Mouse (Mus musculus) central nervous system, embryonic 14 days (tissue): ENCODE measurements around the gene Rrp9. TPM values are rescaled to one million over a fixed set of nuclear protein-coding genes. Genes with fewer than 3 reads are reported as not detected.

Source experiments
- polyA plus RNA-seq: library from polyadenylated mRNA; depleted of rRNA; stranded (reverse); fragments of >200 nt; gene quantifications from 2 replicates; pipeline ENCODE4 v1.2.3, GENCODE M21; 2012; rRNA removed

Rrp9 gene
- polyA plus RNA-seq = 44.2 and 44.7 TPM in 2 replicates

DNA sequence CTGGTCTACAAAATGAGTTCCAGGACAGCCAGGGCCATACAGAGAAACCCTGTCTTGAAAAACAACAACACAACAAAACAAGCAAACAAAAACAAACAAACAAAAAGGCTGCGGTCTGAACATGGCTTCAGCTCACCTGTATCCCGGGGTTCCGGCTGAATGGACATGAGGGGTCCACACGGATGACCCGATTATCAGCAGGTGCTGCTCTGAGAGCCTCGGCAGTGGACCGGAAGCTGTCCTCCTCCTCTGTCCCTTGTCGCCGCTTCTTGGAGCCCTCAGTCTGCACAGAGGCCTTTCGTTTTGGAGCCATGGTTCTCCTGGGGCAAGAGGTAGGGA, at the start of gene Rrp9:
Gene Rrp9 (plus strand): TSS at position 301 of the 339 bp plus-strand sequence.

DNA sequence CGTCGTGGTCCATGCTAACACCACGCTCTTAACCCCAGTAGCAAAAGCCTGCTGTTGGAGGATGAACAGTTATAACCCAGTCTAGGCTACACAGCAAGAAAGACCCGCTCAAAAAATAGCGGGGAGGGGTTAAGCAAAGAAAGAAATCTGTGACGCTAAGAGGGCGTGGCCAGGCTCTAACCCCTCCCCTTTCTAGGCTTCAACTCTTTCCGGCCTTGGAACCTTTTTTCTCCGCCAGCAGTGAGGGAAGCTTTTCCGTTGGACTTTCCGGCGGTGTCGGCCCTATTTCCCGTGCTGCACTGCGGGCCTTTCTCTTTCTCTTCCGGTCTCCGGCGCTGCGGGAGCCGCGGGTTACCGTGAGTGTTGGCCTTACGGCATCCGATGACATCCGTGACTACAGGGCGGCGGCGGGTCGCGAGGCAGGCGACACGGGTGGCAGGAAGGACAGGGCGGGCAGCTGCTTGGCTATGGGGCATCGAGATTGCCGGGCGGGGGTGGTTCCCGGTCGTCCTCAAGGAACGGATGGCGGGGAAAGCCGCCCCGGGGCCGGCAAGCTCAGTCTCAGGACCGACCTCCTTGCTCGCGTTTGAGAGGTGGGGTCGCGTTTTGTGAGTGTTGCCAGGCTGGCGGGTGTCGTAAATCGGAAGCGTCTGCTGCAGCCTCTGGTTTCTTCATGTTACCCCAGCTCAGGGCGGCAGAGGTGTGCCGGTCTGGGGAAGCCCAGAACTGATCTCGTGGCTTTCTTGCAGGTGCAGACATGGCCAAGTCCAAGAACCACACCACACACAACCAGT, 46.3 kb upstream of the Rrp9 start, which contains the start of gene Rpl29:
Gene Rpl29 (plus strand): TSS at position 234 of the 794 bp plus-strand sequence.

DNA sequence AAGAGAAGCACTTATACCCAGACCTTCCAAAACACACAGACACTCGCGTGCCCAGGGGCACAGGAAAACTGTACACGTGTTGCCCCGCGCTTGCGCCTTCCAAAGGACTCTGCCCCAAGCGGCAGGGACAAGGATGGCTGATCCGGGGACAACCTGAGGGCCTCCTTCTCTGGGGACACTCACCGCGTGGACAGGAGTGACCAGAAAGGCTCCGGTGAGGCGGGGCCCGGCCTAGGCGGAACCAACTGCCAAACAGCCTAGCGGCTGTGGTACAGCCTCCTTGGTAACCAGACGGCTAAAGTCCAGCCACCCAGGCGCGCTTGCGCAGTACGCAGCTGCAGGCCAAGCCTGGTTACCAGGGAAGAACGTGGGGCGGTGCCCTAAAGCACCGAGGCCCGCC, 28.4 kb upstream of the Rrp9 start, which contains the start of the genes Abhd14b and Abhd14a:
Gene Abhd14b (plus strand): TSS at position 112 of the 400 bp plus-strand sequence.
Gene Abhd14a (minus strand): TSS at position 331 of the 400 bp plus-strand sequence.

DNA sequence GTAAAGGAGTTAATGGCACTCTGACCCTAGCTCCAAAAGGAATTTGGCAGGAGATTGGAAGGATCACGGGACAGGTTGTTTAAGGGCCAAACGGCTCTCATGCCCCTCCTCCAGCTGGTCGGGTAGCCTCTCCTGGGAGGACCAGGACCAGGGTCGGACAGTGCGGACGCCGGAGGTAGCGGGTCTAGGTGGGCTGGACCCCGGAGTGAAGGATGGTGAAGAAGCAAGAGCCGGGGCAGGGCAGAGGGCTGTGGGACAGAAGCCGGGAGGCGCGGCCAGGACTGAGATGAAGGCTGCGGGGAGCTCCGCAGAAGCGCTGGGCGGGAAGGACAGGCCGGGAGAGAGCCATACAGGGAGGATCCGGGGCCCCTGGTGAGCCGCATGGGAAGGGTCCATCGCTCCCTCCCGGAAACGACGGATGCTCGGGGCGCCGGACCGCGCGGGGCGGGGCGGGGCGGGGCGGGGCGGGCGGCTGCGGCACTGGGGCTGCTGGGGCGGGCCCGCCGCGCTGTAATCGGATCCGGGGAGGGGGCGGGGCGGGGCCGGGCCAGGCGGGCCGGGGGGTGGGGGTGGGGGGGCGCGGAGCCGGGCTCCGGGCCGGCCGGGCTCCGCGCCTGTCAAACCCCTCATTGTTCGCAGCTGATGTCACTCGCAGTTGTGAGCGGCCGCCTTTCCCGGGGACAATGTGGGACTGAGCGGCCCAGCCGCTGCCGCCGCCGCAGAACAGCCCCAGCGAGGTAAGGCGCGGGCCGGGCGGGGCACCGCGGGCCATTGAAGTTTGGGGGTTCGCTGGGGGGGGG, 22.3 kb upstream of the Rrp9 start, which contains the start of gene Pcbp4:
Gene Pcbp4 (plus strand): TSS at position 21 of the 800 bp plus-strand sequence.

DNA sequence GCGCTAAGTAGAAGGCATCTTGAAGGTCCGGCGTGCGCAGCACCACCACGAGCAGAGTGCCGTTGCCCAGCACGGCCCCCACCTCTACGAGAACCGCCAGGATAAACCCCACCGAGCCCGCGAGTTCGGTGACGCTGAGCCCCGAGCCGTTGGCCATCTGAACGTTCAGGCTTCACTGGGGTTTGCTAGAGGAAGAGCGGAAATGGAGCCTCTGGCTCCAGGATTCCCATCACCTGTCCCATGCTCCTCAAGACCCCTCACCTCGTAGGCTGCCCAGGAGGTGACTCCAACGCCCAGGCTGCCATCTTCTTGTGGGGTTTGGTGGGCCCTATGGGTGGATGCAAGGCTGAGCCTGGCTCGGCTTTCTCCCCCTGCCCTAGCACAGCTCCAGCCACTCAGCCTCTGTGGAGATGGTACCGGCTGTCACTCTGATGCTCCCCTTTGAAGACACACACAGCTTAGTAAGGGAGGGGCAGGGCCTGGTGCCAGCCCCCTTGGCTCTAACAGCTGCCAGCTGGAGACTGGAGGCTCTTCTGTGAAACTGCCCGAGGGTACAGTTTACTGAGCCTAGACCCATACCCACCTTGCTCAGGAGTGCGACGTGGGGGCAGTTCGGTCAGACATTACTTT, 10.1 kb upstream of the Rrp9 start, which contains the start of gene Gpr62:
Gene Gpr62 (minus strand): TSS at position 368 of the 630 bp plus-strand sequence.

DNA sequence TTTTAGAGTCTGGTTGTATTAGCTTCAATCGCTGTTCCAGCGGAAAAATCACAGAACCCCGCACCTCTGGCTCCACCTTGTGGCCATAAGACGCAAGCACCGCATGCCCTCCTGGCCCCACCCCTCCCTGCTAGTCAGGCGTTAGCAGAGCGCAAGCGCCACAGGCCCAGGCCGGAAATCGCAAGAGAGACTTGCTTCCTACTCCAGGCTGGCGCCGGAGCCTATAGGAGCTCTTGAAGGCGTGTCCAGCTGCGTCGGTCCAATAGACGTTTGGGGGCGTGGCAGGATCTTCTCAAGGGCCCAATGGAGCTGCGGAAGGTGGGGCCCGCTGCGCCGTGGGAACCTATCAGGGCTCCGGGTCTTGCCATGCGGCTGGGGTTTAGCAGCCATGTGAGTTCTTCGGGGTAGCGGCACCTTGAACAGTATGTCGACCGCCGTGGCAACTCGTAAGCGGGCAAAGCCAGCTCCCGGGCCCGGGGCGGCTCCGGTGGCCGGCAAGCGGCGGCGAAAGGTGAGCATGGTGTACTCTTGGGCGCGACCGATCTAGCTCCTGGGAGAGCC, 1.2 kb downstream of the Rrp9 start, which contains the start of gene Parp3:
Gene Parp3 (minus strand): TSS at position 26 of the 561 bp plus-strand sequence.

DNA sequence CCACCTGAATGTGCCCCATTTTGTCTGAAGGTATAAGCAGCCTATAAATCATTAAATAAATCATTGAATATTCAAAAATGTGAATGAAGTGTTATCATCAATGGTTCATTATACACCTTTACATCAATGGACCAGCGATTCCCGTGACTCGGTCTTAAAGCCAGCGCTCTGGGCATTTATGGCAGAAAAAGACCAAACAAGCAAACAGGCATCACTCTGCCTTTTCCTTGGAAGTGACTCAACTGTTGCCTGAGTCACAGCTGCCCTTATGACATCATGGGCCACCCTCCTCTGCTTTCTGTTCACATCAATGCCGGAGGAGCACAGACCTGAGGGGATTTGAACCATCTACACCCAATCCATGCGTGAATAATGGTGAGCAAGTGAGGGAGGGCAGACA, 23.9 kb downstream of the Rrp9 start, which contains the start of gene Iqcf1:
Gene Iqcf1 (plus strand): TSS at position 301 of the 400 bp plus-strand sequence.

DNA sequence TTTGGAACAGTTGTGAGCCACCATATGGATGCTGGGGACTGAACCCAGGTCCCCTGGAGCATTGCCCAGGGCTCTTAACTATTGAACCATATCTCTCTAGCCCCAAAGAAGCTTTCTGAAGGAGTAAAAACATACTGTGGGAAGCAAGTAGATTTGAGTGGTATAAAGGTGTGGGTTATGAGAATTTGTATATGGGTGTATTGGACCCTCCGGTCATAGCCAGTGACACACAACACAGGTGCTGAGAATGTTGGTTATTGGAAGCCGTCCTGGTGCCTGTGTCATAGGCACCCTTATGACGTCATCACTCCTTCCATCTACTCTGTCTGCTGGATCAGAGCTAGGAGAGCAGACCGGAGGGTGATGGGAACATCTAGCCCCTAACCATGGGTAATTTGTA, 38.5 kb downstream of the Rrp9 start, which contains the start of gene Iqcf5:
Gene Iqcf5 (plus strand): TSS at position 301 of the 400 bp plus-strand sequence.

Other genes starting within 250 kb of the Rrp9 start
- gene Alas1, start 227.3 kb upstream of the Rrp9 start, polyA plus RNA-seq = 88.5 and 96.6 TPM in 2 replicates
- 12.0 and 12.3 TPM in 2 replicates for gene Poc1a, start 194.9 kb upstream of the Rrp9 start, polyA plus RNA-seq
- gene Dusp7, start 107.3 kb upstream of the Rrp9 start, polyA plus RNA-seq = 33.3 and 48.3 TPM in 2 replicates
- 818 and 832 TPM in 2 replicates for gene Rpl29, start 46.5 kb upstream of the Rrp9 start, polyA plus RNA-seq
- gene Acy1, start 37.6 kb upstream of the Rrp9 start, polyA plus RNA-seq = 22.9 and 23.0 TPM in 2 replicates
- 15.2 and 23.0 TPM in 2 replicates for gene Abhd14b, start 28.5 kb upstream of the Rrp9 start, polyA plus RNA-seq
- gene Abhd14a, start 28.3 kb upstream of the Rrp9 start, polyA plus RNA-seq = 56.2 and 65.9 TPM in 2 replicates
- 528 and 567 TPM in 2 replicates for gene Pcbp4, start 22.7 kb upstream of the Rrp9 start, polyA plus RNA-seq
- 0.29 and 0.65 TPM in 2 replicates for gene Gpr62, start 10.0 kb upstream of the Rrp9 start, polyA plus RNA-seq
- gene Parp3, start 986 bp downstream of the Rrp9 start, polyA plus RNA-seq = 2.0 and 3.3 TPM in 2 replicates
- gene Iqcf1, start 24.0 kb downstream of the Rrp9 start, polyA plus RNA-seq = not detected in 2 replicates
- not detected in 2 replicates for gene Iqcf5, start 38.6 kb downstream of the Rrp9 start, polyA plus RNA-seq
- not detected in 2 replicates for gene Iqcf3, start 85.7 kb downstream of the Rrp9 start, polyA plus RNA-seq
- gene Iqcf4, start 95.0 kb downstream of the Rrp9 start, polyA plus RNA-seq = not detected in 2 replicates
- gene Iqcf6, start 150.6 kb downstream of the Rrp9 start, polyA plus RNA-seq = not detected in 2 replicates
- 7.3 and 7.7 TPM in 2 replicates for gene Grm2, start 180.1 kb downstream of the Rrp9 start, polyA plus RNA-seq
- gene Tex264, start 210.0 kb downstream of the Rrp9 start, polyA plus RNA-seq = 41.9 and 48.5 TPM in 2 replicates